Mouse (Mus musculus): Measurements from ENCODE around the gene Gm20388.

DNA sequence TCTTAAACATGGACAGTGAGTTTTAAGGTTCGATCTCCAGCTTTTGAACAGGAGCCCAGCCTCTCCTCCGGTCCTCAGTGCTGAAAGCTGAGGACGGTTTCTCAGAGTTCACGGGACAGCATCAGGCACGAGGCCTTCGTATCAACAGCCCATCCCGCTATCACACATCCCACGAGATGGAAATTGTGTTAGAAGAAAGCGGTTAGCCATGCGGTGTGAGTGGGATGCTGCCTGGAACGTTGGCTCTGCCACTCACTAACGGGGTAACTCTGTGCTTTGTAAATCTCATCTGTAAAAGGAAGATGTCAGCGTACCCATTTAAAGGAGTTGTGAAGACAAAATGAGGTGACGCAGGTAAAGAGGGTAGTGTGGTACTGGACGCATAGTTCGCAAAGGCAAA is 3796.5 kb downstream of the Gm20388 start:
- TF ChIP-seq EP300 (IDR thresholded peaks at IDR 0.05; ENCODE audit: low read depth): no peak
- no peak for TF ChIP-seq CTCF (IDR thresholded peaks at IDR 0.05; ENCODE audit: low read depth)

Measured in liver, embryonic 14.5 days (tissue).